Mouse (Mus musculus) CH12.LX (cell line): ENCODE data around the gene Zbtb48. TPM values are rescaled to one million over a fixed set of nuclear protein-coding genes. Genes with fewer than 3 reads are reported as not detected.

ENCODE experiments used
- DNase-seq: peaks from one replicate; pipeline ENCODE4 v3.0.0-alpha.2; 2013; ENCODE audit errors: extremely low read depth
- H3K27ac ChIP-seq: 2 replicates; pipeline ENCODE4 v1.5.1; 2012; ENCODE audit warnings: low read depth, mild to moderate bottlenecking, control low read depth, moderate library complexity; ENCODE audit not compliant: insufficient read depth
- H3K27me3 ChIP-seq: replicated peaks from 2 replicates; pipeline ENCODE3; 2012; ENCODE audit warnings: inconsistent platforms
- H3K36me3 ChIP-seq, 2 experiments: replicated peaks in 1 of 2; 2 replicates each; pipeline versions ENCODE3 to v1.6.1; 2012; ENCODE audit warnings: inconsistent platforms in 1 of 2, low read length in 1 of 2, mild to moderate bottlenecking in 1 of 2, mixed read lengths in 1 of 2, moderate library complexity in 1 of 2; ENCODE audit not compliant: control insufficient read depth in 1 of 2, insufficient read depth in 1 of 2
- H3K4me1 ChIP-seq, 2 experiments: 2 replicates each; pipeline ENCODE4 v1.6.1; 2012; ENCODE audit warnings: inconsistent platforms in 1 of 2, moderate library complexity in 1 of 2; ENCODE audit not compliant: insufficient read depth in 2 of 2, control insufficient read depth in 1 of 2
- H3K4me2 ChIP-seq: 2 replicates; pipeline ENCODE4 v1.6.1; 2012; ENCODE audit warnings: low read depth, mild to moderate bottlenecking, control low read depth; ENCODE audit not compliant: poor library complexity, insufficient read depth, severe bottlenecking
- H3K4me3 ChIP-seq, 3 experiments: fragments of 150-350 bp in 1 of 3; sonication (generic) in 1 of 3; replicated peaks in 1 of 3; 2 replicates each; pipeline versions ENCODE3 to v1.5.1; 2011 to 2012; ENCODE audit warnings: low read depth in 2 of 3, low read length in 2 of 3, mild to moderate bottlenecking in 2 of 3, moderate library complexity in 2 of 3, control low read depth in 1 of 3, improper control_type of control experiment in 1 of 3, inconsistent platforms in 1 of 3, mixed read lengths in 1 of 3; ENCODE audit not compliant: poor library complexity in 1 of 3
- H3K79me2 ChIP-seq: replicated peaks from 2 replicates; pipeline ENCODE4 v1.6.1; 2012; ENCODE audit warnings: mild to moderate bottlenecking, moderate library complexity; ENCODE audit not compliant: control insufficient read depth, poor library complexity, insufficient read depth, severe bottlenecking; ENCODE audit errors: extremely low read depth
- H3K9ac ChIP-seq: 2 replicates; pipeline ENCODE4 v1.6.1; 2012; ENCODE audit warnings: low read depth, mild to moderate bottlenecking, control low read depth, moderate library complexity; ENCODE audit not compliant: insufficient read depth
- H3K9me3 ChIP-seq: replicated peaks from 2 replicates; pipeline ENCODE3; 2012; ENCODE audit warnings: low read length, inconsistent platforms, mixed read lengths
- BHLHE40 ChIP-seq: IDR thresholded peaks from 2 replicates; pipeline ENCODE4 v1.6.1; 2011; ENCODE audit warnings: mild to moderate bottlenecking, low read depth, low read length, improper control_type of control experiment
- CTCF ChIP-seq, 2 experiments: IDR thresholded peaks in 1 of 2; conservative IDR thresholded peaks in 1 of 2; 2 replicates each; pipeline ENCODE4 v1.5.1; 2011 to 2012; ENCODE audit warnings: low read depth in 2 of 2, low read length in 2 of 2, improper control_type of control experiment in 1 of 2, inconsistent platforms in 1 of 2, mild to moderate bottlenecking in 1 of 2, moderate library complexity in 1 of 2
- EP300 ChIP-seq: IDR thresholded peaks from 2 replicates; pipeline ENCODE4 v1.6.1; 2011; ENCODE audit warnings: low read length, improper control_type of control experiment
- IRF4 ChIP-seq: IDR thresholded peaks from 2 replicates; pipeline ENCODE4 v1.6.1; 2014; ENCODE audit warnings: low read depth, mild to moderate bottlenecking, inconsistent platforms, low read length, improper control_type of control experiment
- MAX ChIP-seq: IDR thresholded peaks from 2 replicates; pipeline ENCODE4 v1.6.1; 2011; ENCODE audit warnings: low read length, improper control_type of control experiment
- MAZ ChIP-seq: IDR thresholded peaks from 2 replicates; pipeline ENCODE4 v1.6.1; 2012; ENCODE audit warnings: low read depth, mild to moderate bottlenecking, inconsistent platforms, low read length, improper control_type of control experiment, moderate library complexity
- MYC ChIP-seq: IDR thresholded peaks from 2 replicates; pipeline ENCODE4 v1.6.1; 2011; ENCODE audit warnings: low read depth, mild to moderate bottlenecking, improper control_type of control experiment, low read length
- PAX5 ChIP-seq: IDR thresholded peaks from 2 replicates; pipeline ENCODE4 v1.6.1; 2012; ENCODE audit warnings: low read length, inconsistent platforms, mixed read lengths
- RAD21 ChIP-seq: IDR thresholded peaks from 2 replicates; pipeline ENCODE4 v1.6.1; 2011; ENCODE audit warnings: low read depth, mild to moderate bottlenecking, low read length, improper control_type of control experiment, moderate library complexity
- RCOR1 ChIP-seq: conservative IDR thresholded peaks from 2 replicates; pipeline ENCODE4 v1.6.1; 2012; ENCODE audit warnings: low read depth, mild to moderate bottlenecking, inconsistent platforms, low read length, improper control_type of control experiment
- USF2 ChIP-seq: conservative IDR thresholded peaks from 2 replicates; pipeline ENCODE4 v1.6.1; 2011; ENCODE audit warnings: low read depth, low read length, improper control_type of control experiment
- ZC3H11A ChIP-seq: IDR thresholded peaks from 2 replicates; pipeline ENCODE4 v1.6.1; 2012; ENCODE audit warnings: low read depth, mild to moderate bottlenecking, inconsistent platforms, low read length, improper control_type of control experiment
- ZNF384 ChIP-seq: IDR thresholded peaks from 2 replicates; pipeline ENCODE4 v1.6.1; 2012; ENCODE audit warnings: low read depth, low read length, improper control_type of control experiment, inconsistent platforms
- dilution Hi-C: fragments of 300-500 bp; cut with MboI; formaldehyde crosslinking; loops from 2 replicates; pipeline ENCODE4 v1.14.3; 2020; ENCODE audit warnings: low sequenced_read_pairs; ENCODE audit not compliant: extremely low pct_unique_long_range_greater_than_20kb, extremely low pct_ligation_motif_present
- in situ Hi-C: fragments of 300-500 bp; cut with MboI; formaldehyde crosslinking; loops from 3 replicates; pipeline ENCODE4 v1.14.3; 2019; ENCODE audit warnings: low sequenced_read_pairs, low pct_ligation_motif_present, low pct_unique_long_range_greater_than_20kb, mixed read lengths
- polyA plus RNA-seq: library from polyadenylated mRNA; unstranded; fragments of >175 nt; gene quantifications from 2 replicates; pipeline ENCODE4 v1.2.1, GENCODE M21; 2012; ENCODE audit warnings: low read depth; ENCODE audit not compliant: insufficient read length
- total RNA-seq, 2 experiments: library from RNA; depleted of rRNA; stranded (reverse); fragments of 300-350 nt in 1 of 2; fragments of >200 nt in 1 of 2; gene quantifications; 2 replicates each; pipeline ENCODE4 v1.2.3; 2012 to 2014

Gene Zbtb48
- total and polyA plus RNA-seq, 3 experiments = 7.4 to 13.6 (median 10.5) TPM

GRCm38 (mm10) chr4:152013036-152013813, 14.2 kb downstream of the Zbtb48 start:
- Histone ChIP-seq H3K27ac (no peak overlapping the region), H3K36me3 (peaks cover 29 to 67% of the 10 kb centered on the region in 2 experiments), H3K4me1 (peaks cover 15 to 34% of the 10 kb centered on the region in 2 experiments), H3K9ac (no peak overlapping the region), H3K9me3 (no peaks in the 10 kb centered on the region), H3K27me3 (peaks cover 3% of the 10 kb centered on the region), H3K79me2 (peaks cover 2% of the 10 kb centered on the region; the same call in 1 of the 2 replicates), H3K4me3 (no peak overlapping the region), H3K4me2 (no peak overlapping the region)
- TF ChIP-seq RAD21 = no peak
- no peak for TF ChIP-seq EP300
- TF ChIP-seq IRF4 = no peak
- TF ChIP-seq MAZ = no peak
- TF ChIP-seq MAX = no peak
- TF ChIP-seq PAX5 = no peak
- in situ Hi-C loops (no loop called here), dilution Hi-C loops (no loop called here)
- DNase-seq = no peak

GRCm38 (mm10) chr4:152012109-152012508, 15.4 kb downstream of the Zbtb48 start:
- no peak overlapping the region for H3K9ac ChIP-seq
- H3K4me1 ChIP-seq = peaks cover 15 to 39% of the 10 kb centered on the region in 2 experiments
- peaks cover 26 to 56% of the 10 kb centered on the region in 2 experiments for H3K36me3 ChIP-seq
- dilution Hi-C loops = no loop called here
- no peak overlapping the region for H3K4me2 ChIP-seq
- in situ Hi-C loops = no loop called here
- TF ChIP-seq MAX = no peak
- TF ChIP-seq ZNF384 = no peak
- TF ChIP-seq RCOR1 = no peak
- no peak for TF ChIP-seq USF2
- TF ChIP-seq CTCF (conservative IDR thresholded peaks at IDR 0.05 in 1 of 2, IDR thresholded peaks at IDR 0.05 in 1 of 2; ENCODE audit: low read depth in 2 of 2, low read length in 2 of 2) = no peak
- TF ChIP-seq MYC = no peak
- no peak for TF ChIP-seq BHLHE40
- no peak for TF ChIP-seq IRF4
- no peak for TF ChIP-seq ZC3H11A
- H3K9me3 ChIP-seq = no peaks in the 10 kb centered on the region
- H3K4me3 ChIP-seq = no peak overlapping the region
- DNase-seq = no peak
- H3K27me3 ChIP-seq = peaks cover 14% of the 10 kb centered on the region
- no peak overlapping the region for H3K27ac ChIP-seq
- H3K79me2 ChIP-seq = peaks cover 2% of the 10 kb centered on the region; the same call in 1 of the 2 replicates
